Mouse (Mus musculus) liver, postnatal 0 days (tissue): ENCODE measurements around the gene Apol10b. TPM values are rescaled to one million over a fixed set of nuclear protein-coding genes. Genes with fewer than 3 reads are reported as not detected.

Experiments used
- ATAC-seq: fragments of 200-750 bp; cut with Nextera tagmentation; 2 replicates; pipeline ENCODE4 v1.8.0; 2017; ENCODE audit warnings: mild to moderate bottlenecking, moderate library complexity
- DNase-seq: peaks from one replicate; pipeline ENCODE4 v3.0.0-alpha.2; 2016
- H3K27ac ChIP-seq: fragments of 300-500 bp; sonication (generic); 2 replicates; pipeline ENCODE4 v1.5.1; 2014; ENCODE audit warnings: antibody characterized with exemption, moderate library complexity, mild to moderate bottlenecking, low read depth
- H3K27me3 ChIP-seq: fragments of 300-500 bp; sonication (generic); 2 replicates; pipeline ENCODE4 v1.6.1; 2014; ENCODE audit warnings: low read length, control low read depth, mixed read lengths; ENCODE audit not compliant: insufficient read depth
- H3K36me3 ChIP-seq: fragments of 300-500 bp; sonication (generic); replicated peaks from 2 replicates; pipeline ENCODE4 v1.6.1; 2014; ENCODE audit warnings: mild to moderate bottlenecking, control low read depth, low read length, moderate library complexity, mixed read lengths; ENCODE audit not compliant: insufficient read depth
- H3K4me1 ChIP-seq: fragments of 300-500 bp; sonication (generic); 2 replicates; pipeline ENCODE4 v1.6.1; 2014; ENCODE audit warnings: antibody characterized with exemption, mild to moderate bottlenecking, control low read depth; ENCODE audit not compliant: insufficient read depth
- H3K4me2 ChIP-seq: fragments of 300-500 bp; sonication (generic); 2 replicates; pipeline ENCODE4 v1.6.1; 2014; ENCODE audit warnings: low read depth, mild to moderate bottlenecking, low read length, moderate library complexity, mixed read lengths
- H3K4me3 ChIP-seq: fragments of 300-500 bp; sonication (generic); 2 replicates; pipeline ENCODE4 v1.5.1; 2014; ENCODE audit warnings: low read depth, low read length
- H3K9ac ChIP-seq: fragments of 300-500 bp; sonication (generic); replicated peaks from 2 replicates; pipeline ENCODE4 v1.6.1; 2014; ENCODE audit warnings: mild to moderate bottlenecking, moderate library complexity
- H3K9me3 ChIP-seq: fragments of 300-500 bp; sonication (generic); 2 replicates; pipeline ENCODE4 v1.6.1; 2016; ENCODE audit warnings: mild to moderate bottlenecking, control low read depth, low read length, mixed read lengths
- CTCF ChIP-seq: sonication (generic); IDR thresholded peaks from 2 replicates; pipeline ENCODE4 v1.5.1; 2016; ENCODE audit warnings: antibody characterized with exemption, low read depth
- EP300 ChIP-seq: IDR thresholded peaks from 2 replicates; pipeline ENCODE4 v1.6.1; 2016; ENCODE audit warnings: antibody characterized with exemption, low read depth, mild to moderate bottlenecking
- WGBS: fragments of 180-500 bp; shearing (Covaris S2); extraction: QIAGEN DNeasy Blood & Tissue Kit; methylation state at CpG from one replicate; pipeline ENCODE4 v1.1.7; 2014; ENCODE audit not compliant: insufficient replicate concordance; 5-methylcytosine and 5-hydroxymethylcytosine counted together
- polyA plus RNA-seq: library from polyadenylated mRNA; unstranded; fragments of >200 nt; fragmentation: Nextera tagmentation; extraction: Ambion mirVana; gene quantifications from 2 replicates; pipeline ENCODE4 v1.2.1, GENCODE M21; 2015

Gene Apol10b
- polyA plus RNA-seq, 1 experiment from 2014 or later: not detected

GRCm38 (mm10) chr15:77598958-77599357 is 3.0 kb upstream of the Apol10b start, which contains the start of gene Gm36245:
Gene Gm36245 (plus strand): TSS chr15:77599258.
- ATAC-seq (no peak), DNase-seq (no peak)
- Histone ChIP-seq H3K27ac (no peak within 1 kb of the TSS), H3K36me3 (no peaks in the 10 kb centered on the region), H3K4me1 (no peaks in the 10 kb centered on the region), H3K9me3 (no peaks in the 10 kb centered on the region), H3K9ac (no peak within 1 kb of the TSS), H3K27me3 (no peaks in the 10 kb centered on the region), H3K4me3 (no peak within 1 kb of the TSS), H3K4me2 (no peak within 1 kb of the TSS)
- no peak for TF ChIP-seq EP300
- no peak for TF ChIP-seq CTCF
- WGBS: 80% methylated on average over 1 of the region's 1 CpGs

- Histone ChIP-seq H3K4me3 (no peak overlapping the region), H3K9ac (no peak overlapping the region), H3K36me3 (no peaks in the 10 kb centered on the region), H3K9me3 (no peaks in the 10 kb centered on the region), H3K27ac (no peak overlapping the region), H3K27me3 (no peaks in the 10 kb centered on the region), H3K4me2 (no peak overlapping the region), H3K4me1 (no peaks in the 10 kb centered on the region)
- TF ChIP-seq CTCF (no peak), EP300 (no peak)
- WGBS: 45% methylated on average over 3 of the region's 3 CpGs
- ATAC-seq (no peak), DNase-seq (no peak)
Observed at GRCm38 (mm10) chr15:77598429-77598828, 2.5 kb upstream of the Apol10b start.

GRCm38 (mm10) chr15:77593557-77593956 is 2.4 kb downstream of the Apol10b start:
- H3K4me3 ChIP-seq: no peak overlapping the region
- TF ChIP-seq CTCF (no peak), EP300 (no peak)
- H3K27ac ChIP-seq: no peak overlapping the region
- H3K36me3 ChIP-seq: no peaks in the 10 kb centered on the region
- no peaks in the 10 kb centered on the region for H3K27me3 ChIP-seq
- no peak overlapping the region for H3K4me2 ChIP-seq
- ATAC-seq: no peak
- no peaks in the 10 kb centered on the region for H3K9me3 ChIP-seq
- no peak overlapping the region for H3K9ac ChIP-seq
- no peak for DNase-seq
- 45% methylated on average over 1 of the region's 1 CpGs for WGBS
- H3K4me1 ChIP-seq: no peaks in the 10 kb centered on the region

- no peaks in the 10 kb centered on the region for H3K9me3 ChIP-seq
- no peak overlapping the region for H3K27ac ChIP-seq
- WGBS: 57% methylated on average over 2 of the region's 2 CpGs
- H3K4me2 ChIP-seq: no peak overlapping the region
- H3K27me3 ChIP-seq: no peaks in the 10 kb centered on the region
- no peaks in the 10 kb centered on the region for H3K36me3 ChIP-seq
- H3K4me3 ChIP-seq: no peak overlapping the region
- TF ChIP-seq CTCF: no peak
- TF ChIP-seq EP300: no peak
- DNase-seq (no peak), ATAC-seq (no peak)
- no peaks in the 10 kb centered on the region for H3K4me1 ChIP-seq
- H3K9ac ChIP-seq: no peak overlapping the region
Observed at GRCm38 (mm10) chr15:77590881-77591280, 5.0 kb downstream of the Apol10b start.

- ATAC-seq (no peak), DNase-seq (no peak)
- H3K4me3 ChIP-seq: no peak overlapping the region
- no peak overlapping the region for H3K9ac ChIP-seq
- no peaks in the 10 kb centered on the region for H3K9me3 ChIP-seq
- H3K36me3 ChIP-seq: no peaks in the 10 kb centered on the region
- H3K4me2 ChIP-seq: no peak overlapping the region
- H3K27me3 ChIP-seq: no peaks in the 10 kb centered on the region
- no peaks in the 10 kb centered on the region for H3K4me1 ChIP-seq
- no peak overlapping the region for H3K27ac ChIP-seq
- TF ChIP-seq CTCF (no peak), EP300 (no peak)
Observed at GRCm38 (mm10) chr15:77588981-77589380, 6.9 kb downstream of the Apol10b start.

GRCm38 (mm10) chr15:77587026-77587425 is 8.9 kb downstream of the Apol10b start:
- Histone ChIP-seq H3K36me3 (no peaks in the 10 kb centered on the region), H3K27me3 (no peaks in the 10 kb centered on the region), H3K4me1 (no peaks in the 10 kb centered on the region), H3K27ac (no peak overlapping the region), H3K9ac (no peak overlapping the region), H3K9me3 (no peaks in the 10 kb centered on the region), H3K4me2 (no peak overlapping the region), H3K4me3 (no peak overlapping the region)
- ATAC-seq (no peak), DNase-seq (no peak)
- TF ChIP-seq EP300 (no peak), CTCF (no peak)

GRCm38 (mm10) chr15:77581681-77582080 is 14.2 kb downstream of the Apol10b start:
- 45% methylated on average over 1 of the region's 1 CpGs for WGBS
- H3K9me3 ChIP-seq: no peaks in the 10 kb centered on the region
- H3K36me3 ChIP-seq: no peaks in the 10 kb centered on the region
- H3K27me3 ChIP-seq: no peaks in the 10 kb centered on the region
- no peak overlapping the region for H3K27ac ChIP-seq
- no peaks in the 10 kb centered on the region for H3K4me1 ChIP-seq
- no peak overlapping the region for H3K4me3 ChIP-seq
- no peak overlapping the region for H3K4me2 ChIP-seq
- no peak for TF ChIP-seq EP300
- no peak overlapping the region for H3K9ac ChIP-seq
- DNase-seq (no peak), ATAC-seq (no peak)
